Mouse (Mus musculus) midbrain, embryonic 14.5 days (tissue): ENCODE results near the gene Dmbt1. TPM values are rescaled to one million over a fixed set of nuclear protein-coding genes. Genes with fewer than 3 reads are reported as not detected.

ENCODE experiments used
- polyA plus RNA-seq: library from polyadenylated mRNA; unstranded; fragments of >200 nt; fragmentation: Nextera tagmentation; extraction: Ambion mirVana; gene quantifications from 2 replicates; pipeline ENCODE4 v1.2.1, GENCODE M21; 2014

Dmbt1 gene
- polyA plus RNA-seq, 1 experiment from 2014 or later, result not detected

Other genes starting within 250 kb of the Dmbt1 start
- gene Plekha1, start 166.3 kb upstream of the Dmbt1 start, polyA plus RNA-seq, result 65.1 and 77.7 TPM in 2 replicates
- gene Htra1, start 95.9 kb upstream of the Dmbt1 start, polyA plus RNA-seq, result 6.9 and 12.7 TPM in 2 replicates
- not detected in 2 replicates for gene 4933402N03Rik, start 114.3 kb downstream of the Dmbt1 start, polyA plus RNA-seq
- not detected in 2 replicates for gene 5430419D17Rik, start 142.3 kb downstream of the Dmbt1 start, polyA plus RNA-seq